Mouse (Mus musculus) G1E (cell line): ENCODE data around the gene Insl5.

Source experiments
- CTCF ChIP-seq: IDR thresholded peaks from 2 replicates; pipeline ENCODE4 v1.5.1; 2012; ENCODE audit warnings: low read depth, low read length, inconsistent platforms, mixed read lengths
- GATA1 ChIP-seq: IDR thresholded peaks from 2 replicates; pipeline ENCODE4 v1.6.1; 2012; ENCODE audit warnings: borderline replicate concordance, low read length, inconsistent platforms, mixed read lengths
- TAL1 ChIP-seq: conservative IDR thresholded peaks from 2 replicates; pipeline ENCODE4 v1.6.1; 2012; ENCODE audit warnings: low read depth, low read length, inconsistent platforms, mixed read lengths

GRCm38 (mm10) chr4:102990595-102991340 lies 35.9 kb downstream of the Insl5 start:
- no peak for TF ChIP-seq TAL1
- TF ChIP-seq GATA1, result no peak
- TF ChIP-seq CTCF, result no peak
